Mouse (Mus musculus) liver, postnatal 0 days (tissue): ENCODE results near the gene Hipk2. TPM values are rescaled to one million over a fixed set of nuclear protein-coding genes. Genes with fewer than 3 reads are reported as not detected.

Experiments used
- ATAC-seq: fragments of 200-750 bp; cut with Nextera tagmentation; 2 replicates; pipeline ENCODE4 v1.8.0; 2017; ENCODE audit warnings: mild to moderate bottlenecking, moderate library complexity
- DNase-seq: peaks from one replicate; pipeline ENCODE4 v3.0.0-alpha.2; 2016
- H3K27ac ChIP-seq: fragments of 300-500 bp; sonication (generic); 2 replicates; pipeline ENCODE4 v1.5.1; 2014; ENCODE audit warnings: antibody characterized with exemption, moderate library complexity, mild to moderate bottlenecking, low read depth
- H3K27me3 ChIP-seq: fragments of 300-500 bp; sonication (generic); 2 replicates; pipeline ENCODE4 v1.6.1; 2014; ENCODE audit warnings: low read length, control low read depth, mixed read lengths; ENCODE audit not compliant: insufficient read depth
- H3K36me3 ChIP-seq: fragments of 300-500 bp; sonication (generic); replicated peaks from 2 replicates; pipeline ENCODE4 v1.6.1; 2014; ENCODE audit warnings: mild to moderate bottlenecking, control low read depth, low read length, moderate library complexity, mixed read lengths; ENCODE audit not compliant: insufficient read depth
- H3K4me1 ChIP-seq: fragments of 300-500 bp; sonication (generic); 2 replicates; pipeline ENCODE4 v1.6.1; 2014; ENCODE audit warnings: antibody characterized with exemption, mild to moderate bottlenecking, control low read depth; ENCODE audit not compliant: insufficient read depth
- H3K4me2 ChIP-seq: fragments of 300-500 bp; sonication (generic); 2 replicates; pipeline ENCODE4 v1.6.1; 2014; ENCODE audit warnings: low read depth, mild to moderate bottlenecking, low read length, moderate library complexity, mixed read lengths
- H3K4me3 ChIP-seq: fragments of 300-500 bp; sonication (generic); 2 replicates; pipeline ENCODE4 v1.5.1; 2014; ENCODE audit warnings: low read depth, low read length
- H3K9ac ChIP-seq: fragments of 300-500 bp; sonication (generic); replicated peaks from 2 replicates; pipeline ENCODE4 v1.6.1; 2014; ENCODE audit warnings: mild to moderate bottlenecking, moderate library complexity
- H3K9me3 ChIP-seq: fragments of 300-500 bp; sonication (generic); 2 replicates; pipeline ENCODE4 v1.6.1; 2016; ENCODE audit warnings: mild to moderate bottlenecking, control low read depth, low read length, mixed read lengths
- CTCF ChIP-seq: sonication (generic); IDR thresholded peaks from 2 replicates; pipeline ENCODE4 v1.5.1; 2016; ENCODE audit warnings: antibody characterized with exemption, low read depth
- EP300 ChIP-seq: IDR thresholded peaks from 2 replicates; pipeline ENCODE4 v1.6.1; 2016; ENCODE audit warnings: antibody characterized with exemption, low read depth, mild to moderate bottlenecking
- WGBS: fragments of 180-500 bp; shearing (Covaris S2); extraction: QIAGEN DNeasy Blood & Tissue Kit; methylation state at CpG from one replicate; pipeline ENCODE4 v1.1.7; 2014; ENCODE audit not compliant: insufficient replicate concordance; 5-methylcytosine and 5-hydroxymethylcytosine counted together
- polyA plus RNA-seq: library from polyadenylated mRNA; unstranded; fragments of >200 nt; fragmentation: Nextera tagmentation; extraction: Ambion mirVana; gene quantifications from 2 replicates; pipeline ENCODE4 v1.2.1, GENCODE M21; 2015

Hipk2 gene
- polyA plus RNA-seq, 1 experiment from 2014 or later = 9.7 TPM

DNA sequence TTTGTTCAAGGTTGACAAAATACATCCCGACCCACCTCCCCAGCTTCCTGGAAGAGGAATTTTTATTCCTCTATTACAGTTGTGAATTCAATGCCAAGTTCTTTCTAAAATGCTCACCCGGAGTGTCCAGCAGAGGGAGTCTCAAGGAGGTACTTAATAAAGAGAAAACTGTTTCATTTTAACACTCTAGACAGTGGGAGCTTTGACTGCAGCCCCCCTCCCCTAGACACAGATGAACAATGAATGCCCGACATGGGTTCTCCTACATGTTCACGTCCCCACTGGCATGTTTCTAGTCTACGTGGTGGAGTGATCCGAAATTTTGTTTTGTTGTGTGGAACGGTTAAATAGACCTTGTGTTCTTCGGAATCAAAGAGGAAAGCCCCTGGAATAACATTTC is 1.9 kb downstream of the Hipk2 start:
- no peak for ATAC-seq
- H3K4me2 ChIP-seq = peak overlapping the region; percentile 72
- DNase-seq = peak; percentile 71
- H3K9ac ChIP-seq = peak overlapping the region; percentile 100
- peaks cover 39% of the 10 kb centered on the region for H3K4me1 ChIP-seq
- 8% methylated on average over 8 of the region's 8 CpGs for WGBS
- H3K9me3 ChIP-seq = no peaks in the 10 kb centered on the region
- TF ChIP-seq CTCF (peak; percentile 75), EP300 (no peak)
- peak overlapping the region; percentile 99 for H3K27ac ChIP-seq
- no peaks in the 10 kb centered on the region for H3K27me3 ChIP-seq
- H3K36me3 ChIP-seq = peaks cover 14% of the 10 kb centered on the region
- peak overlapping the region; percentile 99 for H3K4me3 ChIP-seq

DNA sequence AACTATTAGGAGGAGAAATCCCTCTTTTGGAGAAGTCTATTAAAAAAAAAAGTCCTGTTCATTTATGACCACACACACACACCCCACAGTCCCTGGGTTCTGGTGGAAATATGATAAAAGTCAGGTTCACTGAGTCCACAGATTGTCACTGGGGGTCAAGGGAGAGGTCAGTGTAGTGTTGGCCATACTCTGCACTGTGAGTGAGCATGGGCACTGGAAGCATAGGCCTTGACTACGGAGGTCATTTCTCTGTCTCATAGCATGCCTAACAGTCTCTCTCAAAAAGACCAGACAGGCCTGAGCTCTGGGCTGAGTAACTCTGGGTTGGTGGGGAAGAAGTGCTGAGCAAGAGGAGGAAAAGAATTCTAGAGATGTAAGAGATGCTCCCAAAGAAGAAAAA is 2.6 kb downstream of the Hipk2 start:
- ATAC-seq (no peak), DNase-seq (no peak)
- TF ChIP-seq CTCF (no peak), EP300 (no peak)
- Histone ChIP-seq H3K9me3 (no peaks in the 10 kb centered on the region), H3K27ac (peak overlapping the region; percentile 99), H3K9ac (peak overlapping the region; percentile 100), H3K4me2 (peak overlapping the region; percentile 72), H3K4me1 (peaks cover 39% of the 10 kb centered on the region), H3K4me3 (peak overlapping the region; percentile 99), H3K36me3 (peaks cover 17% of the 10 kb centered on the region), H3K27me3 (no peaks in the 10 kb centered on the region)
- 54% methylated on average over 1 of the region's 1 CpGs for WGBS

DNA sequence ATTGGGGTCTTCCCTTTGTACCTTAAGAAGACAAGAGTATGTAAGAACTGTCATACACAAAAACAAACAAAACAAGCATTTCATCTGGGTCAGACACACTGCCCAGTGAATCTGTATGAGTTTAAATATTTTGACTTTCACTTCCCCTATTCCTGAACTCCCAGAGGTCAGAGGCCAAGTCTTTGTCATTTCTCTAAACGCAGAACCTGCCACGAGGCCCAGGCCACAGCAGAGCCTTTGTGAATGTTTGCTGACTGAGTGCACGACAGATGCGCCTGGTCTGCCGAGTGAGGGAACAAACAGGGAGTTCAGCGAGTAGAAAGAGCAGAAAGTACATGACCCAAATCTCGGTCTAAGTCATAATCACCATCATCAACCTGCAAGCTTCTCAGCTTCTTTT is 4.9 kb downstream of the Hipk2 start:
- H3K36me3 ChIP-seq = peaks cover 17% of the 10 kb centered on the region
- H3K27me3 ChIP-seq = no peaks in the 10 kb centered on the region
- WGBS = 35% methylated on average over 7 of the region's 7 CpGs
- peaks cover 50% of the 10 kb centered on the region for H3K4me1 ChIP-seq
- peak overlapping the region; percentile 39; the same call in 1 of the 2 replicates for H3K27ac ChIP-seq
- TF ChIP-seq EP300 (no peak), CTCF (no peak)
- H3K4me2 ChIP-seq = 0 out of 2 replicates have a peak overlapping the region, but pooled peaks have one; percentile 5
- ATAC-seq (no peak), DNase-seq (peak; percentile 49)
- no peak overlapping the region for H3K9ac ChIP-seq
- no peaks in the 10 kb centered on the region for H3K9me3 ChIP-seq
- no peak overlapping the region for H3K4me3 ChIP-seq

DNA sequence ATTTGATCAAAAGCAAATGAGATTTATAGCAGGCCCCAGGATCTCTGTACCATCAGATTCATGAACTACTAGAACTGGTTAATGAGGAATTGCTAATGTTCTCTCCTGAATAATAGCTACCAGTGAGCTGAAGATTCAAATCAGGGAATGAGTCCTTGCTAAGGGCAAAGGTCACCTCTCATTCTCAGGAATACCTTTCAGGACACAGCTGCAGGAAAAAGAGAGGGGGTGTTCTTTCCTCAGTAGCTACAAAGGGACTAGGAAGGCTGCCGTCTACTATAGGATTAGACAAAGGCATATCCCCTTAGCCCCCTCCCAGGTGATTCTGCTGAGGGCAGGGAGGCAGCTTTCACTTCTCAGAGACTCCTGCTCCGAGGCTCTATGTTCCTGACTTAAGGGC is 5.9 kb downstream of the Hipk2 start:
- no peak overlapping the region for H3K4me2 ChIP-seq
- H3K27ac ChIP-seq = no peak overlapping the region
- DNase-seq (no peak), ATAC-seq (no peak)
- H3K4me1 ChIP-seq = peaks cover 60% of the 10 kb centered on the region
- H3K9ac ChIP-seq = no peak overlapping the region
- H3K27me3 ChIP-seq = no peaks in the 10 kb centered on the region
- H3K4me3 ChIP-seq = no peak overlapping the region
- no peaks in the 10 kb centered on the region for H3K9me3 ChIP-seq
- H3K36me3 ChIP-seq = peaks cover 17% of the 10 kb centered on the region
- 75% methylated on average over 2 of the region's 2 CpGs for WGBS
- no peak for TF ChIP-seq EP300
- no peak for TF ChIP-seq CTCF

DNA sequence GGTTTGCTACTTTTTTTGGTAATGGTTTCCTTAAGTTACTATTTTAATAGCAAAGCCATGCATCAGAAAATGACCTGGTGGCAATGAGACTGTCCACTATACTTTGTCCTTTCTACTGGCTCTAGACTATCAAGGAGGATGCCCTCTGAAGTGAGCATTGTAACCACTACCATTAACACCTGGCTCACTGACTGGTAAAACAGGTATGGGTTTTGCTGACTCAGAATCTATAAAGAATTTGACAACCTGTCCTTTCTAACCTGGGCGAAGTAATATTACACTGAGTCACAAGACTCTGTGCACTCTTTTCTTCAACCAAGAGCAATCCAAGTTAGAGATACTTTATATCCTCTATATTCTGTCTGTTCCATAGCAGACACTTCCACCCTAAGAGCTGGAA is 7.0 kb downstream of the Hipk2 start:
- no peak overlapping the region for H3K4me3 ChIP-seq
- no peak for ATAC-seq
- H3K9ac ChIP-seq = no peak overlapping the region
- H3K27me3 ChIP-seq = no peaks in the 10 kb centered on the region
- H3K27ac ChIP-seq = no peak overlapping the region
- no peaks in the 10 kb centered on the region for H3K9me3 ChIP-seq
- peaks cover 69% of the 10 kb centered on the region for H3K4me1 ChIP-seq
- no peak for DNase-seq
- peaks cover 17% of the 10 kb centered on the region for H3K36me3 ChIP-seq
- no peak overlapping the region for H3K4me2 ChIP-seq
- TF ChIP-seq CTCF (no peak), EP300 (no peak)
- 91% methylated on average over 1 of the region's 1 CpGs for WGBS

DNA sequence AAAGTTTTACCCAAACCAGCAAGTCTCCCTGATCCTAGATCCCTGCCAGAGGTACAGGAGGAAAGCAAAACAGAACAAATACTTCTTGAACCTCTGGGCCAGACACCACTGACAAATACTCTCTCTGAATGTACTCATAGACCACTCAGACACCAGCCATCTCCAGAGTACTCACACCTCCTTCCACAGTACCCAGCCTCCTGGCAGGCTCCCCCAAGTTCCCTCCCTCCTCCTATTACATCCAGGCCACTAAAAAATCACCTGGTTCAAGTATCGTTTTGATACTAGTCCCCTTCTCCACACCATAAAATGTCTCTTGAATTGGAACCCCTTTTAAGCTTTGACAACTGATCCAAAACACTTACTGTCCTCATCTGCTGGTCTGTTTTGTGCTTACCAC is 8.7 kb downstream of the Hipk2 start:
- 81% methylated on average over 1 of the region's 1 CpGs for WGBS
- Histone ChIP-seq H3K36me3 (peaks cover 14% of the 10 kb centered on the region), H3K4me2 (no peak overlapping the region), H3K4me3 (no peak overlapping the region), H3K9me3 (no peaks in the 10 kb centered on the region), H3K4me1 (peaks cover 54% of the 10 kb centered on the region), H3K27me3 (no peaks in the 10 kb centered on the region), H3K27ac (peak overlapping the region; percentile 73), H3K9ac (0 out of 2 replicates have a peak overlapping the region, but pooled peaks have one; percentile 16)
- ATAC-seq = no peak
- DNase-seq = no peak
- TF ChIP-seq CTCF (no peak), EP300 (no peak)

DNA sequence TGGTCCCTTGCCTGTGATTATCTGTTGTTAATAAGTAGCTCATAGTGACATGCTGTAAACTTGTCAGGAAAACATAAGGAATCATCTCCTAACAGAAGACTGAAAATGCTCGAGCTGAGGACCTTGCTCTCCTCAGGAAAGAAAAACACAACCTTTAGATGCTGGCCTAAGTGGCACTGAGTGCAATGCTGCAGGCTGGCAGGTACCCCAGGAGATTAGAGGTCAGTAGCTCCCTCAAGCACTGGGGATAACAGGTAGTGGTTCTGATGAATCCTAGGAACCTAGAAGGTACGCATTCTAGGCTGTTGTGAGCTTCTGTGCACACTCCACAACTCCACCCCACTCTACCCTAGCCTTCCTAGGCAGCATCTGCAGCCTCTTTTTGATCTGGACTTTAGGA is 9.2 kb downstream of the Hipk2 start:
- ATAC-seq (no peak), DNase-seq (no peak)
- 55% methylated on average over 2 of the region's 2 CpGs for WGBS
- H3K36me3 ChIP-seq = peaks cover 12% of the 10 kb centered on the region
- H3K9me3 ChIP-seq = no peaks in the 10 kb centered on the region
- H3K9ac ChIP-seq = 0 out of 2 replicates have a peak overlapping the region, but pooled peaks have one; percentile 16
- H3K4me1 ChIP-seq = peaks cover 52% of the 10 kb centered on the region
- TF ChIP-seq CTCF = no peak
- no peak for TF ChIP-seq EP300
- H3K4me3 ChIP-seq = no peak overlapping the region
- H3K27ac ChIP-seq = peak overlapping the region; percentile 73
- H3K27me3 ChIP-seq = no peaks in the 10 kb centered on the region
- no peak overlapping the region for H3K4me2 ChIP-seq
